Mouse (Mus musculus) liver, postnatal 0 days (tissue): ENCODE data around the gene Mapkap1. TPM values are rescaled to one million over a fixed set of nuclear protein-coding genes. Genes with fewer than 3 reads are reported as not detected.

Experiments
- ATAC-seq: fragments of 200-750 bp; cut with Nextera tagmentation; 2 replicates; pipeline ENCODE4 v1.8.0; 2017; ENCODE audit warnings: mild to moderate bottlenecking, moderate library complexity
- DNase-seq: peaks from one replicate; pipeline ENCODE4 v3.0.0-alpha.2; 2016
- H3K27ac ChIP-seq: fragments of 300-500 bp; sonication (generic); 2 replicates; pipeline ENCODE4 v1.5.1; 2014; ENCODE audit warnings: antibody characterized with exemption, moderate library complexity, mild to moderate bottlenecking, low read depth
- H3K27me3 ChIP-seq: fragments of 300-500 bp; sonication (generic); 2 replicates; pipeline ENCODE4 v1.6.1; 2014; ENCODE audit warnings: low read length, control low read depth, mixed read lengths; ENCODE audit not compliant: insufficient read depth
- H3K36me3 ChIP-seq: fragments of 300-500 bp; sonication (generic); replicated peaks from 2 replicates; pipeline ENCODE4 v1.6.1; 2014; ENCODE audit warnings: mild to moderate bottlenecking, control low read depth, low read length, moderate library complexity, mixed read lengths; ENCODE audit not compliant: insufficient read depth
- H3K4me1 ChIP-seq: fragments of 300-500 bp; sonication (generic); 2 replicates; pipeline ENCODE4 v1.6.1; 2014; ENCODE audit warnings: antibody characterized with exemption, mild to moderate bottlenecking, control low read depth; ENCODE audit not compliant: insufficient read depth
- H3K4me2 ChIP-seq: fragments of 300-500 bp; sonication (generic); 2 replicates; pipeline ENCODE4 v1.6.1; 2014; ENCODE audit warnings: low read depth, mild to moderate bottlenecking, low read length, moderate library complexity, mixed read lengths
- H3K4me3 ChIP-seq: fragments of 300-500 bp; sonication (generic); 2 replicates; pipeline ENCODE4 v1.5.1; 2014; ENCODE audit warnings: low read depth, low read length
- H3K9ac ChIP-seq: fragments of 300-500 bp; sonication (generic); replicated peaks from 2 replicates; pipeline ENCODE4 v1.6.1; 2014; ENCODE audit warnings: mild to moderate bottlenecking, moderate library complexity
- H3K9me3 ChIP-seq: fragments of 300-500 bp; sonication (generic); 2 replicates; pipeline ENCODE4 v1.6.1; 2016; ENCODE audit warnings: mild to moderate bottlenecking, control low read depth, low read length, mixed read lengths
- CTCF ChIP-seq: sonication (generic); IDR thresholded peaks from 2 replicates; pipeline ENCODE4 v1.5.1; 2016; ENCODE audit warnings: antibody characterized with exemption, low read depth
- EP300 ChIP-seq: IDR thresholded peaks from 2 replicates; pipeline ENCODE4 v1.6.1; 2016; ENCODE audit warnings: antibody characterized with exemption, low read depth, mild to moderate bottlenecking
- WGBS: fragments of 180-500 bp; shearing (Covaris S2); extraction: QIAGEN DNeasy Blood & Tissue Kit; methylation state at CpG from one replicate; pipeline ENCODE4 v1.1.7; 2014; ENCODE audit not compliant: insufficient replicate concordance; 5-methylcytosine and 5-hydroxymethylcytosine counted together
- polyA plus RNA-seq: library from polyadenylated mRNA; unstranded; fragments of >200 nt; fragmentation: Nextera tagmentation; extraction: Ambion mirVana; gene quantifications from 2 replicates; pipeline ENCODE4 v1.2.1, GENCODE M21; 2015

Mapkap1 gene
- polyA plus RNA-seq, 1 experiment from 2014 or later: 31.3 TPM

GRCm38 (mm10) chr2:34632051-34632450 lies 225.5 kb downstream of the Mapkap1 start:
- Histone ChIP-seq H3K27me3 (no peaks in the 10 kb centered on the region), H3K9me3 (no peaks in the 10 kb centered on the region), H3K27ac (no peak overlapping the region), H3K4me3 (no peak overlapping the region), H3K4me2 (no peak overlapping the region), H3K36me3 (no peaks in the 10 kb centered on the region), H3K9ac (no peak overlapping the region), H3K4me1 (peaks cover 10% of the 10 kb centered on the region)
- ATAC-seq (no peak), DNase-seq (no peak)
- TF ChIP-seq EP300 (no peak), CTCF (no peak)
- WGBS: 82% methylated on average over 12 of the region's 12 CpGs

- Histone ChIP-seq H3K4me2 (no peak overlapping the region), H3K27me3 (no peaks in the 10 kb centered on the region), H3K27ac (no peak overlapping the region), H3K9me3 (no peaks in the 10 kb centered on the region), H3K9ac (no peak overlapping the region), H3K4me1 (peaks cover 3% of the 10 kb centered on the region; the same call in 1 of the 2 replicates), H3K4me3 (no peak overlapping the region), H3K36me3 (no peaks in the 10 kb centered on the region)
- 68% methylated on average over 14 of the region's 14 CpGs for WGBS
- DNase-seq: no peak
- no peak for TF ChIP-seq EP300
- TF ChIP-seq CTCF: no peak
- ATAC-seq: no peak
These were observed 228.9 kb downstream of the Mapkap1 start for GRCm38 (mm10) chr2:34635249-34636165.

- Histone ChIP-seq H3K4me3 (peak overlapping the region; percentile 40), H3K27ac (no peak overlapping the region), H3K36me3 (no peaks in the 10 kb centered on the region), H3K27me3 (no peaks in the 10 kb centered on the region), H3K4me2 (peak overlapping the region; percentile 88), H3K9me3 (no peaks in the 10 kb centered on the region), H3K9ac (peak overlapping the region; percentile 56; the same call in 1 of the 2 replicates), H3K4me1 (peaks cover 3% of the 10 kb centered on the region; the same call in 1 of the 2 replicates)
- ATAC-seq (peak; percentile 86), DNase-seq (peak; percentile 88)
- 5% methylated on average over 37 of the region's 37 CpGs for WGBS
- peak; percentile 90 for TF ChIP-seq CTCF
- TF ChIP-seq EP300: no peak
These were observed 232.5 kb downstream of the Mapkap1 start for GRCm38 (mm10) chr2:34638955-34639650.

- Histone ChIP-seq H3K27me3 (no peaks in the 10 kb centered on the region), H3K4me1 (peaks cover 3% of the 10 kb centered on the region; the same call in 1 of the 2 replicates), H3K27ac (no peak overlapping the region), H3K36me3 (no peaks in the 10 kb centered on the region), H3K4me2 (peak overlapping the region; percentile 88; the same call in 1 of the 2 replicates), H3K4me3 (no peak overlapping the region), H3K9ac (no peak overlapping the region), H3K9me3 (no peaks in the 10 kb centered on the region)
- no peak for DNase-seq
- ATAC-seq: no peak
- no peak for TF ChIP-seq CTCF
- no peak for TF ChIP-seq EP300
- WGBS: 51% methylated on average over 5 of the region's 5 CpGs
These were observed 233.2 kb downstream of the Mapkap1 start for GRCm38 (mm10) chr2:34639725-34640124.

GRCm38 (mm10) chr2:34642351-34642750 lies 235.8 kb downstream of the Mapkap1 start:
- Histone ChIP-seq H3K9me3 (no peaks in the 10 kb centered on the region), H3K36me3 (no peaks in the 10 kb centered on the region), H3K27ac (no peak overlapping the region), H3K4me1 (peaks cover 14% of the 10 kb centered on the region), H3K4me2 (no peak overlapping the region), H3K9ac (no peak overlapping the region), H3K27me3 (no peaks in the 10 kb centered on the region), H3K4me3 (no peak overlapping the region)
- WGBS: 35% methylated on average over 2 of the region's 2 CpGs
- DNase-seq (peak; percentile 78), ATAC-seq (no peak)
- TF ChIP-seq EP300: no peak
- peak; percentile 76 for TF ChIP-seq CTCF
